Mouse (Mus musculus) right cerebral cortex, postnatal 36 days (tissue): ENCODE measurements around the gene Ubac1.

Experiments used
- DNase-seq, 2 experiments: peaks; one replicate each; pipeline ENCODE4 v3.0.0; 2022; ENCODE audit warnings: low spot score in 2 of 2, mixed read lengths in 1 of 2

Gene Ubac1

GRCm38 (mm10) chr2:26021561-26022257 lies at the start of gene Ubac1:
TSS of gene Ubac1 (minus strand) at chr2:26021747.
- peak; percentile 91 to 93 for DNase-seq

- DNase-seq, result no peak
These were observed 47.0 kb upstream of the Ubac1 start for GRCm38 (mm10) chr2:26068592-26068991.

- DNase-seq, result no peak
These were observed 46.6 kb upstream of the Ubac1 start for GRCm38 (mm10) chr2:26068175-26068574.

GRCm38 (mm10) chr2:26066527-26066926 lies 45.0 kb upstream of the Ubac1 start:
- DNase-seq, result peak; percentile 86 to 92

GRCm38 (mm10) chr2:26062742-26063427 lies 41.3 kb upstream of the Ubac1 start:
- DNase-seq, result no peak

GRCm38 (mm10) chr2:26062241-26062640 lies 40.7 kb upstream of the Ubac1 start:
- DNase-seq, result no peak

- peak; percentile 62 to 67 for DNase-seq
These were observed 39.6 kb upstream of the Ubac1 start for GRCm38 (mm10) chr2:26061018-26061666.

GRCm38 (mm10) chr2:26057053-26057452 lies 35.5 kb upstream of the Ubac1 start:
- no peak for DNase-seq

- DNase-seq, result no peak
These were observed 34.7 kb upstream of the Ubac1 start for GRCm38 (mm10) chr2:26056226-26056625.

- no peak for DNase-seq
These were observed 34.2 kb upstream of the Ubac1 start for GRCm38 (mm10) chr2:26055747-26056102.

GRCm38 (mm10) chr2:26055046-26055746 lies 33.6 kb upstream of the Ubac1 start:
- DNase-seq, result peak in 1 of 2 experiments; percentile 16

- DNase-seq, result no peak
These were observed 31.3 kb upstream of the Ubac1 start for GRCm38 (mm10) chr2:26052806-26053205.

GRCm38 (mm10) chr2:26048816-26049215 lies 27.3 kb upstream of the Ubac1 start:
- no peak for DNase-seq

- DNase-seq, result no peak
These were observed 22.7 kb upstream of the Ubac1 start for GRCm38 (mm10) chr2:26044216-26044615.

GRCm38 (mm10) chr2:26042603-26043002 lies 21.1 kb upstream of the Ubac1 start:
- DNase-seq, result no peak

GRCm38 (mm10) chr2:26041163-26041810 lies 19.7 kb upstream of the Ubac1 start:
- DNase-seq, result no peak

GRCm38 (mm10) chr2:26039951-26040350 lies 18.4 kb upstream of the Ubac1 start:
- DNase-seq, result peak; percentile 43 to 51

- DNase-seq, result no peak
These were observed 15.8 kb upstream of the Ubac1 start for GRCm38 (mm10) chr2:26037386-26037785.

GRCm38 (mm10) chr2:26034344-26035050 lies 12.9 kb upstream of the Ubac1 start:
- DNase-seq, result no peak

GRCm38 (mm10) chr2:26030288-26030687 lies 8.7 kb upstream of the Ubac1 start:
- DNase-seq, result no peak
